In genomic region chr11:103133456-103134185, GRCm38 (mm10) we compare ENCODE assay signal across 1 mouse cellular context.
TF ChIP-seq lines count a peak whose summit lies in the region.

No protein-coding gene starts in this region.

TF ChIP-seq in MEL, 35 proteins besides CTCF, POLR2A, EP300 and RAD21 (continued from another document):
- TF ChIP-seq ETS1 (IDR thresholded peaks at IDR 0.05; ENCODE audit: low read depth, low read length): no peak
- TF ChIP-seq MAX (IDR thresholded peaks at IDR 0.05; ENCODE audit: low read length): peak; percentile 63; the same call in 1 of the 2 replicates
- no peak for TF ChIP-seq NRF1 (IDR thresholded peaks at IDR 0.05; ENCODE audit: insufficient read depth, low read depth, low read length, poor library complexity, severe bottlenecking)
- no peak for TF ChIP-seq MYB (IDR thresholded peaks at IDR 0.05; ENCODE audit: low read depth, low read length)
- TF ChIP-seq CHD1 (IDR thresholded peaks at IDR 0.05; ENCODE audit: low read depth, low read length): peak; percentile 93
- no peak for TF ChIP-seq HCFC1 (IDR thresholded peaks at IDR 0.05; ENCODE audit: low read depth, low read length)
- 0 out of 2 replicates have a peak, but pooled peaks have one; percentile 31 for TF ChIP-seq MYC (IDR thresholded peaks at IDR 0.05; ENCODE audit: low read depth, low read length)
